Mouse (Mus musculus) limb, embryonic 14.5 days (tissue): ENCODE results near the gene Gm13212. TPM values are rescaled to one million over a fixed set of nuclear protein-coding genes. Genes with fewer than 3 reads are reported as not detected.
"Not testable (repeated sequence)": the region's sequence is repeated elsewhere in the genome, so short reads cannot be mapped to it uniquely, and the experiment has no call there.

Experiments used
- ATAC-seq: fragments of 200-750 bp; cut with Nextera tagmentation; 2 replicates; pipeline ENCODE4 v1.8.0; 2017; ENCODE audit warnings: low read depth, moderate number of reproducible peaks, moderate TSS enrichment; ENCODE audit not compliant: low FRiP score
- DNase-seq: peaks from one replicate; pipeline ENCODE4 v3.0.0-alpha.2; 2015; ENCODE audit warnings: low spot score
- H3K27ac ChIP-seq: fragments of 300-500 bp; sonication (generic); replicated peaks from 2 replicates; pipeline ENCODE4 v1.5.1; 2014; ENCODE audit warnings: low read depth, mild to moderate bottlenecking, low read length, moderate library complexity, mixed read lengths
- H3K27me3 ChIP-seq: fragments of 300-500 bp; sonication (generic); 2 replicates; pipeline ENCODE4 v1.6.1; 2014; ENCODE audit warnings: low read length, mixed read lengths; ENCODE audit not compliant: control insufficient read depth, insufficient read depth
- H3K36me3 ChIP-seq: fragments of 300-500 bp; sonication (generic); 2 replicates; pipeline ENCODE4 v1.6.1; 2014; ENCODE audit warnings: mild to moderate bottlenecking, low read length, moderate library complexity, mixed read lengths; ENCODE audit not compliant: control insufficient read depth, insufficient read depth
- H3K4me1 ChIP-seq: fragments of 300-500 bp; sonication (generic); 2 replicates; pipeline ENCODE4 v1.6.1; 2014; ENCODE audit warnings: antibody characterized with exemption, low read length, mixed read lengths; ENCODE audit not compliant: control insufficient read depth, insufficient read depth
- H3K4me2 ChIP-seq: fragments of 300-500 bp; sonication (generic); replicated peaks from 2 replicates; pipeline ENCODE4 v1.6.1; 2014; ENCODE audit warnings: low read depth, mild to moderate bottlenecking, low read length, moderate library complexity; ENCODE audit not compliant: severe bottlenecking
- H3K4me3 ChIP-seq: fragments of 300-500 bp; sonication (generic); replicated peaks from 2 replicates; pipeline ENCODE4 v1.5.1; 2014; ENCODE audit warnings: low read length
- H3K9ac ChIP-seq: fragments of 300-500 bp; sonication (generic); 2 replicates; pipeline ENCODE4 v1.6.1; 2014; ENCODE audit warnings: mild to moderate bottlenecking, low read depth, low read length, moderate library complexity; ENCODE audit not compliant: severe bottlenecking
- H3K9me3 ChIP-seq: fragments of 300-500 bp; sonication (generic); 2 replicates; pipeline ENCODE4 v1.6.1; 2016; ENCODE audit warnings: low read length; ENCODE audit not compliant: control insufficient read depth
- POLR2A ChIP-seq: fragments of 200-500 bp; IDR thresholded peaks from 2 replicates; pipeline ENCODE4 v1.8.0; 2012; ENCODE audit warnings: inconsistent platforms, mild to moderate bottlenecking, moderate library complexity, borderline replicate concordance; ENCODE audit not compliant: insufficient read depth, insufficient read length; ENCODE audit errors: extremely low read depth
- WGBS: fragments of 180-500 bp; shearing (Covaris S2); extraction: QIAGEN DNeasy Blood & Tissue Kit; methylation state at CpG from one replicate; pipeline ENCODE4 v1.1.7; 2014; 5-methylcytosine and 5-hydroxymethylcytosine counted together
- polyA plus RNA-seq, 2 experiments: library from polyadenylated mRNA; depleted of rRNA in 1 of 2; stranded (reverse) in 1 of 2; unstranded in 1 of 2; fragments of >200 nt; fragmentation: Nextera tagmentation in 1 of 2; extraction: Ambion mirVana in 1 of 2; gene quantifications; 2 replicates each; pipeline versions ENCODE4 v1.2.1 to v1.2.3; 2012 to 2014

Gm13212 gene
- polyA plus RNA-seq, 2 experiments, result 1.6 to 2.1 TPM

DNA sequence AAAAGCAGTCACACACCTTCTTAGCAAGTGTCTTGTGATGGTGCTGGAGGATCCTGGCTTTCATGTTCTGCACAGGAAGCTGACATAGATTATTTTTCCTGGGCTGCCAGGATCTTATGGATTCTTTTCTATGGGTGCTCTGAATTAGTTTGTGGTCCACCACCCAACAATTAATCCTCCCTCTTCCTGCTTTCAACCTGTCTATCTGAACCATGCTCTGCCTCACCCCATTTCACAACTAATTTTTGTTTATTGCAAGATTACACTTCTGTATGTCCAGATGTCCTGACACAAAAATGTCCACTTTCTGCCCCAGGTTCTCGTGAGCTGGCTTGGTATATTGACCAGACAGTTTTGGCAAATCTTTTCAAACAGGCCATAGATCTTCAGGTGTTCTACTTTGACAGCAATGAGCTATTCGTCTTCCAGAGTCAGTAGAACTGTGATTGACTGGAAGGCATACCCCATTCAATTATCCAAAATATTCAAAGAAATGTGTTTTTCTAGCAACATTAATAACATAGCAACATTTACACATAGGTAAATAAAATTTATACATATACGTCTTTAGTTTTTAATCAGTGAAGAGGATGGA, 25.4 kb upstream of the Gm13212 start:
- H3K4me3 ChIP-seq, result no peak overlapping the region
- H3K4me1 ChIP-seq, result no peaks in the 10 kb centered on the region
- H3K36me3 ChIP-seq, result no peaks in the 10 kb centered on the region
- no peaks in the 10 kb centered on the region for H3K27me3 ChIP-seq
- H3K9me3 ChIP-seq, result peaks cover 20% of the 10 kb centered on the region
- WGBS, result 41% methylated on average over 3 of the region's 3 CpGs
- no peak overlapping the region for H3K27ac ChIP-seq
- no peak overlapping the region for H3K9ac ChIP-seq
- no peak for DNase-seq
- H3K4me2 ChIP-seq, result no peak overlapping the region
- no peak for ATAC-seq
- TF ChIP-seq POLR2A, result no peak

- H3K4me2 ChIP-seq, result no peak overlapping the region
- H3K4me3 ChIP-seq, result no peak overlapping the region
- ATAC-seq, result no peak
- TF ChIP-seq POLR2A, result no peak
- no peaks in the 10 kb centered on the region for H3K36me3 ChIP-seq
- no peaks in the 10 kb centered on the region for H3K27me3 ChIP-seq
- 75% methylated on average over 3 of the region's 3 CpGs for WGBS
- H3K9me3 ChIP-seq, result peaks cover 19% of the 10 kb centered on the region
- H3K27ac ChIP-seq, result no peak overlapping the region
- DNase-seq, result no peak
- no peak overlapping the region for H3K9ac ChIP-seq
- H3K4me1 ChIP-seq, result no peaks in the 10 kb centered on the region
Observed at GRCm38 (mm10) chr4:145564111-145564821, 20.7 kb upstream of the Gm13212 start.

- not testable (repeated sequence) for H3K4me2 ChIP-seq, DNase-seq, H3K4me1 ChIP-seq, H3K4me3 ChIP-seq, H3K9ac ChIP-seq, H3K36me3 ChIP-seq, ATAC-seq, H3K27ac ChIP-seq, H3K27me3 ChIP-seq
- WGBS, result 92% methylated on average over 6 of the region's 10 CpGs
- peaks cover 11% of the 10 kb centered on the region for H3K9me3 ChIP-seq
Observed at GRCm38 (mm10) chr4:145570461-145570860, 14.5 kb upstream of the Gm13212 start.

- not testable (repeated sequence) for H3K27me3 ChIP-seq, H3K9ac ChIP-seq, H3K4me2 ChIP-seq, H3K27ac ChIP-seq, H3K4me1 ChIP-seq, H3K4me3 ChIP-seq, ATAC-seq, H3K36me3 ChIP-seq, DNase-seq
- 91% methylated on average over 8 of the region's 8 CpGs for WGBS
- peaks cover 11% of the 10 kb centered on the region for H3K9me3 ChIP-seq
Observed at GRCm38 (mm10) chr4:145576623-145577022, 8.3 kb upstream of the Gm13212 start.

DNA sequence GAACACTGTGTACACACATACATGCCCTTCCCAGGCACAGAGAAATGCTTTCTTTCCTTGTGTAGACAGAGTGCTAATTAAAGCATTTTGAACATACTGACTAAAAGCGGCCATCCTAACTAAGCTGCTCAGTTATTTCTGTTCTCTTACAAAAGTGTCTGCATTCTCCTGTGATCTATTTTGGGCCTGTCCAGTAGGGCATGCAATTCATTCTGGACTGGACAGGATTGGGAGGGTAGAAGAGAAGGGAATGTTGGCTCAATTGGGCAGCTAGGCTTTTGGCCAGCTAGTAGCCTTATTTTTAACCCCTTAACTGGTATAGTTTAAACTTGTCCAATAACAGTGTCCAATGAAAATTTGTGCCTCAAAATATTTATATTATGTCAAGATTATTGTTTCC, 4.6 kb upstream of the Gm13212 start:
- H3K9me3 ChIP-seq, H3K4me1 ChIP-seq, H3K27me3 ChIP-seq, DNase-seq, H3K9ac ChIP-seq, H3K4me2 ChIP-seq, H3K27ac ChIP-seq, ATAC-seq, H3K4me3 ChIP-seq, H3K36me3 ChIP-seq: not testable (repeated sequence)
- 92% methylated on average over 1 of the region's 1 CpGs for WGBS

DNA sequence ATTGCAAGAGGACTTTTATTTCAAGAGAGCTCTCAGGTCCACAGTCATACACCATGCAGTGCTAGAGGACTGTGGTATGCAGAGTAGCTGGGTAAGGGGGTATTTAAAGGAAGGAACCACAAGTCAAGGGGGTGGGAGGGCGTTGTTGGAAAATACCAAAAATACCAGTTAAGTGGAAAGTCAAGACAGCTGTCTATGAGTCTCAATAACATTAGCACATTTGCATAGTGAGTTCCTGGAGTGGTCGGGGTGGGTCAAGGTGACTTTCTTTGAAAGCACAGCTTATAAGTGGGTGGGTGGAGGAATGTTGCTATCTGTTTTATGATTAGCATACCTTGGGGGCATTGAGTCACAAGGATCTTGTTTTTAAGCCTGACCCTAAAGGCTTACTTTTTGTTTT, 1.1 kb downstream of the Gm13212 start:
- H3K27ac ChIP-seq, ATAC-seq: not testable (repeated sequence)
- WGBS, result 72% methylated on average over 2 of the region's 2 CpGs

DNA sequence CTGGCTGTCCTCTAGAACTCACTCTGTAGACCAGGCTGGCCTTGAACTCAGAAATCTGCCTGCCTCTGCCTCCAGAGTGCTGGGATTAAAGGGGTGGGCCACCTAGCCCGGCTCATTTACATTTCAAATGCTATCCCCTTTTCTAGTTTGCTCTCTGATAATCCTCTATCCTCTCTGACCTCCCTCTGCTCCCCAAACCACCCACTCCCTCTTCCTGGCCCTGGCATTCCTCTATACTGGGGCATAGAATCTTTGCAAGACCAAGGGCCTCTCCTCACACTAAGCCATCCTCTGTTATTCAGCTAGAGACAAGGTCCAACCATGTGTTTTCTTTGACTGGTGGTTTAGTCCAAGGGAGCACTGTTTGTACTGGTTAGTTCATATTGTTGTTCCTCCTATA, 9.2 kb downstream of the Gm13212 start:
- not testable (repeated sequence) for H3K36me3 ChIP-seq, H3K4me3 ChIP-seq, H3K27ac ChIP-seq, DNase-seq, H3K9ac ChIP-seq, ATAC-seq, H3K4me2 ChIP-seq, H3K9me3 ChIP-seq, H3K4me1 ChIP-seq, H3K27me3 ChIP-seq
- WGBS, result 65% methylated on average over 1 of the region's 1 CpGs

More for the DNA sequence above, 1.1 kb downstream of the Gm13212 start:
- not testable (repeated sequence) for H3K4me2 ChIP-seq, H3K36me3 ChIP-seq, DNase-seq, H3K9me3 ChIP-seq, H3K27me3 ChIP-seq, H3K9ac ChIP-seq, H3K4me3 ChIP-seq, H3K4me1 ChIP-seq

DNA sequence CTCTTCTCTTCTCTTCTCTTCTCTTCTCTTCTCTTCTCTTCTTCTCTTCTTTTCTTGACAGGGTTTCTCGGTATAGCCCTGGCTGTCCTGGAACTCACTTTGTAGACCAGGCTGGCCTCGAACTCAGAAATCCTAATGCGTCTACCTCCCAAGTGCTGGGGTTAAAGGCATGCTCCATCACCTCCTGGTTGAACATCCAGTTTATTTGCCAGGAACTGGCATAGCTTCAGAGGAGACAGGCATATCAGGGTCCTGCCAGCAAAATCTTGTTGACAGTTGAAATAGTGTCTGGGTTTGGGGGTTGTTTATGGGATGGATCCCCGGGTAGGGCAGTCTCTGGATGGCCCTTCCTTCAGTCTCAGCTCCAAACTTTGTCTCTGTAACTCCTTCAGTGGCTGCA, 9.8 kb downstream of the Gm13212 start:
- not testable (repeated sequence) for H3K9me3 ChIP-seq, H3K4me2 ChIP-seq, ATAC-seq, DNase-seq, H3K27me3 ChIP-seq, H3K4me1 ChIP-seq, H3K4me3 ChIP-seq, H3K9ac ChIP-seq, H3K27ac ChIP-seq, H3K36me3 ChIP-seq
- WGBS, result 93% methylated on average over 3 of the region's 4 CpGs
